Mouse (Mus musculus): ENCODE results near the gene Fmo2. TPM values are rescaled to one million over a fixed set of nuclear protein-coding genes. Genes with fewer than 3 reads are reported as not detected.

The Fmo2 gene
- total RNA-seq (2021): 1 to 10 TPM; 4.1 to 9.1 TPM

DNA sequence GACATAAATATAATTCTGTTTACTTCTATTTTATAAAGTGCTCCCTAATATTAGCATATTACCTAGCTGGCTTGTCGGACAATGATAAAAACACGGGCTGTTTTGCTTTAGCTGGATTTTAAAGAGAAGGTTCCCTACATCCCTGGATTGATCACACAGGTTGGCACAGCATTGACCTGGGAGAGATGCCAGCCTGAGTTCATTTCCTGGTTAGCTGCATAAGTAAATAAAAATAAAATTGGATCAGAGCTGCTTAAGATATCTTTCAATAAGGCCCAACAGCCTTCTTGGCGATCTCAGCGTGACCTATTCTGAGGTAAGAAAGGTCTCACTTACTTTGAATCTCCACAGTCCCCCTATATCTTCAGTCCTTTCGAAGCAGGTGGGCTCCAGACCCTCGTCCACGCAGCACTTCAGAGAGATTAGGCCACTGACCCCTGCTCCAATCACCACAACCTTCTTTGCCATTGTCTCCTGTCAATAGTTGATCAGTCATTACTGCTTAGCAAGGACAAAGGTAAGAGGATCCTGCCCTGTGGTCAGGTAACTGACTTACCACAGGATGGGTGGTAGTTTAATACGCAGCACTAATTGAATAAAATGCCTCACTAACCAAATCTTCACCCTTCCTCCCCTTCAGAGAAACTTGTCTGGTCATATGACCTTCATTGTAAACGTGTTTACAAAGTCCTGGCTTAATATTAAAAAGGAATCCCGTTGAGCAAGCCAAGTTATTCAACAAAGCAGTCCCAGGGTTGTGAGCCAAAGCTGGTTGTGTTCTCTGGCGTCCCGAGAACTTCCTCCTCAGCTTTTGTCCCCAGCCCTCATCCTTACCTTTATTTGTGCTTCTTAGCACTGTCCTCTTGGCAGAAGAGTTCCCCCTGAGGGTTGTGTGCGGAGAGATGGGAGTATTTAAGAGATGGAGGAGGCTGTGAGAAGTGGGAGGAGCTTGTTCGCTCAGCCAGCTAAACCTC is at the start of gene Fmo2:
Gene Fmo2 (minus strand): TSS at position 889 of the 974 bp plus-strand sequence.
- peak; percentile 28 to 34 for DNase-seq

DNA sequence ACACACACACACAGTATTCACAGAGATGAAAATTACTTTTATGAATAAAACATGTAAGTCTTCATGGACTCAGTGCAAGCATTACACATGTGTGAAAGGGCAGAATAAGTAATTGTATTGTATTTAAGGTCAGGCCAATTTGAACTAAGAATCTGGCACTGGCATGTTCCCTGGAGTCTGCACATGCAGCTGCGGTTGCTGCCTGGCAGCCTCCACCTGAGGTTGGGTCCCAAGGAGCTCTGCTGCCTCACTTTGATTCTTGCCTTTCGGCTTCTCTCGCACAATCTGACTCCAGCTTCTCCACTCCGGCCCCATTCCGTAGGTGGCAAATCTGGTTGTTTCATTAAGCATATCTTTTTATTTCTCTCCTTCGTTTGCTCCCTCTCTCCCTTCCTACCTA is 49.4 kb upstream of the Fmo2 start:
- DNase-seq: no peak
- intact Hi-C loops (cut with DNase I): no loop called here

More for the DNA sequence above, at the start of gene Fmo2:
- intact Hi-C loops (cut with DNase I): loop anchor here (5.0 kb wide), 1 partner anchor 159 kb away; no protein-coding TSS in a partner anchor

DNA sequence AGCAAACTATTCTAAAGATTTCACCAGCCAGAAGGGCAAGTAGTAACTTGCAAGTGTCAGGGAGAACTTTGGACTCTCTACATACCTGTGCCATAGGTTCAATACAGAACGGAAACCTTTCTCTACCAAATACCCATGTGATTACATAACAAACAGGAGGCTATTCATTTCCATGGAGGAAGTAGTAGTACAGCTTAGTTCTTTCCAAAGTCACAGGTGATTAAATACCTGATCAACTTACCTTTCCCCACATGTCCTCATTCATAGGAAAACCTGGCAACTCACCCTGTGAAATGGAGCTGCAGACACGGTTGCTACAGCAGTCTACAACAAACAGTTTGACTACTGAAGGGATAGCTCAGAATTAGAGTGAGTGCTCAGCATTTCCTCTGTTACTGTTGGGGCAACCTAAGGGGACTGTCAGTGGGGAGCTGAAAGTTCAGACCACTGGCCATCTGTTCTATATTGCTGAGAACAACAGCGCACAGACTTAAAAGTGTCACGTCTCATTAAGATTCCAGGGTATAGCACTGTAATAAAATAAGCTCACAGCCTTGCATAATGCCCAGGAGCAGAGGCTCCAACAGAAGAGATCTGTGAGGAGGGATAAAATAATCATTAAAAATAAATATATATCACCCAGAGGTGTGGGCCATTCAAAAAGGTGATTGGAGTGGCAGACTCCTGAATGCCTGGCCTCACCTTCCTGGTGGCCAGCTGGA is 48.5 kb upstream of the Fmo2 start:
- intact Hi-C loops (cut with DNase I): no loop called here
- no peak for DNase-seq

DNA sequence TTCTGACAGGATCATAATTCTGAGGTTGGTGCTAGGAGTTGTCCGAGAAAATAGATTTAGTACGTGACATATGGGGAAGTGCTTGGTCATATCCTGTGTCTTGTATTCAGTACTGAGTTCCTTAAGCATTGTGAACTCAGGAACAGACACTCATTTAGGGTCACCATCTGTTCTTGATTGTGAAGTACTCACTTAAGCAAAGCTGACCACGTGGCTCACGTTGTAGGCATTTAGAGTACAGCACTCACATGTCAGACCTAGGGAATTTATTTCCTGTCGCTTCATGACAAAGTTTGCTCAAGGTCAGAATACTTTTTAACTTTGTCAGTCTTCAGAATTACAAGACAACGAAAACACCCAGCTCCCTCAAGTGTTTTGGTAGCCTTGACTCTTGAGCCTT is 45.2 kb upstream of the Fmo2 start:
- DNase-seq: no peak
- intact Hi-C loops (cut with DNase I): no loop called here

DNA sequence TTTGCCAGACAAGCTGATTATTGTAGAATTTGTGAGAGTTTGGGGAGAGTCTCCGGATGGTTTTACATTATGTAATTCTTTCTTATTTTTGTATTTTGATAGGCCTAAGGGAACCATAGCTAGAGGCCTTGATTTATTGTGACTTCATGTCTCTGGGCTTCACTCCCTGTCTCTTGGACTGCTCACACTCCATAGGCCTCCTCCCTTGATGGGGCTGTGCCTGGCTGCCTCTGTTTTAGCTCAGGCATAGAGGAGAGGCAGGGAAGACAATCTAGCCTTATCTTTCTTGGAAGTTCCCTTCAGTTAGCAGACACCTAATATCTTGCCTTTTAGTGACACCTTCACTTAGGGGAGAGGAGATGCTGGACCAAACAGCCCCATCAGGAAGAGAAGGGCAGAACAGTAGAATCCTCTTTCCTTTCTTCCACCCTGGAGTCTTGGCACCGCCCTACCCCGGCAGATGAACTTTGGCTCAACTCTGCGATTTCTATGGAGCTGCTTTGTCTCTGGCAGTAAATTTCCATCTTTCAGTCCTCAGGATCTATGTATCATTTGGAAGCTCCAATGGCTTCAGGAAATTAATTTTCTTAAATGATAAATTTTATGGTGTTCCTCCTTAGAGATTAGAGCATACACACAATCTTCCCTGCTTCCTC is 40.3 kb upstream of the Fmo2 start:
- DNase-seq: peak; percentile 30 to 47
- intact Hi-C loops (cut with DNase I): no loop called here

DNA sequence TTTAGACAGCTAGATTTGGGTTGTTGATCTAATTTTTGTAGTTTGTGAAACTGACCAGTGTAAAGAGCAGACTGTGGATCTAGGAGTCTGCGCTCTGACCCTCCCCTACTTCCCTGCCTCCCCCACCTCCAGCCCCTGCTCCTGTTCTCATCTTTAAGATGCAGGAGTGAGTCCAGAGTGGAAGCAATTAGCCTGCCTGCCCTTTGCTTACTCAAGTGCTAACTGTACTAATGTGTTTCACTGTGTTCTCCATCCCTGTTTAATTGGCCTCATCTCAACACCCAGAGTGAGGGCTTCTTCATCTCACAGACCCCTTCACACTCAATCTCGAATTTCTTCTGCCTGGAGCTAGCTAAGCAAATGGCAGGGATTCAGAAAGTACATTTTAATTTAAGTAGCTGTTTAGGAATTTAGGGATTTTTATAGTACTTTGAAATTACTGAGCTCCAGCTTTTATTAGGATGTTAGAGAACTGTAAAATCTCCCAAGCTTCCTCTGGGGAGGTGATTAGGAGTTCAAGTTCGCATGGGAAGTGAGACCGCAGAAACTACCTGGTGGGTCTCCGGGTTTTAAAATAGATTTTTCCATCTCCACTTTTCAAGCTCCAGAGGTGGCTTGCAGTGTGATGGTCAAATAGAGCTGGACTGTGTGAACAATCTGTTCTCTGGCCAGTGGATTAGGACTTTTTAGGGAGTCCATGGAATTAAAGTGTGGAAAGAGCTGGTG is 39.6 kb upstream of the Fmo2 start:
- peak in 1 of 2 experiments; percentile 18 for DNase-seq
- intact Hi-C loops (cut with DNase I): no loop called here

DNA sequence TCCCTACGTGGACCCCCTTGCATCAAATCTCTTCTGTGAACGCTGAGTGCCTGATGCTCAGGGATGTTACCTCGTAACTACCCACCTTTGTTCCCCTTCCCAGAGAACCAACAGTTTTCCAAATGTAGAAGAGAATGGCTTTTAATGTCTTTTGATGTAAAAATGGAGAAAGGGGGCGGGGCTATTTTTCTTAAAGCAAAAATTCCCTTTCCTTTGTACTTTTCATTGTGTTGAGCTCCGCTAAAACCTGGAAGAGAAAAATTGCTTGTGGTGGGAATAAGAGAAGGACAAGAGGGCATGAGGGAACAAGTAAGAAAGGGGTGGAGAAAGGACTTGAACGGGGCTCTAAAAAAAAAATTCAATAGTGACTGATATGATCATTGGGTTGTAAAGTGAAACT is 38.9 kb upstream of the Fmo2 start, which contains the start of gene Fmo6:
Gene Fmo6 (minus strand): TSS at position 101 of the 400 bp plus-strand sequence.
- intact Hi-C loops (cut with DNase I): no loop called here
- no peak for DNase-seq

DNA sequence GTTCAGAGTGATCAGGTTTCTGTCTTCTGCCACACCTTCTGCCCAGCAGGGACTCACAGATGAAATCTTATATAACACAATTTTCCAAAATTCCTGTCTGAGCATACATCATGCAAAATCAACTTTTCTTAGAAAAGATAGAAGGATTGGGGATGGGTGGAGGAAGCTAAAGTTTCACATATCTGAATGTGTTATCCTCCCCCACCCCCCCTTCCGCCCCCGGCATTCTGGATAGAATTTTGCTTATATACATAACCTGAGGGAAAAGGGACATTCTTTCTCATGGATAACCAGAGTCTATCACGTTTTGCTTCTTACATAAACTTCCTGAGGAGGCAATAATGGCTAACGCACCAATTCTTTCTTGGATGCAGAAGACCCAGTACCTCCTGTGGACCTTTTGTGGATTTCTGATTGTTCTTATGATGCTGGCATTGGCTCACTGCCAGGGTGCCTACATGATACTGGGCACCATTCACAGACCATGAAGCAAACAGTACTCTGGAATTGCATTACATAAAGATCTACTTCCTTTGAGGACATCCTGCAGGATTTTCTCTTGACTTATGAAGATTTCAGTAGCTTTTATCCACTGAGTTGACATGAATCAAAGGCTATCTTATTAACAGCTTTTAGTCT is 36.0 kb upstream of the Fmo2 start:
- intact Hi-C loops (cut with DNase I): no loop called here
- no peak for DNase-seq

DNA sequence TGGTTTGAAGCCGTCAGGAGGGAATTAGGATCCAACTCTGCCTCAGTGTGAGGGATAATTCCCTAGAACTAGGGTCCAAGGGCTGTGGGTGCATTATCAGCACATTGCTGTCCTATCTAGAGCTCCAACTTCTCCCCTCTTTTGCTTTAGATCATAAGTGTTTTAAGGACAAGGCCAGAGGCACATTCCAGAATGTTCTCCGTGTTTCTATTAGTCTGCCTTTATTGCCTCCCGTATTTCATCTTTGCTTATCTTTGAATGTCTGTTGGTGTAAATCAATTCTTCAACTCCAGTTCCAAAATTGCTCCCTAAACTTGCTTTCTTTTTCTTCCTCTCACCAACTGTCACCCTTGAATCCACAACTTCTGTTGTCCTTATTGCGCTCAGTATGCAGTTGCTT is 33.9 kb upstream of the Fmo2 start:
- no peak for DNase-seq
- intact Hi-C loops (cut with DNase I): no loop called here

DNA sequence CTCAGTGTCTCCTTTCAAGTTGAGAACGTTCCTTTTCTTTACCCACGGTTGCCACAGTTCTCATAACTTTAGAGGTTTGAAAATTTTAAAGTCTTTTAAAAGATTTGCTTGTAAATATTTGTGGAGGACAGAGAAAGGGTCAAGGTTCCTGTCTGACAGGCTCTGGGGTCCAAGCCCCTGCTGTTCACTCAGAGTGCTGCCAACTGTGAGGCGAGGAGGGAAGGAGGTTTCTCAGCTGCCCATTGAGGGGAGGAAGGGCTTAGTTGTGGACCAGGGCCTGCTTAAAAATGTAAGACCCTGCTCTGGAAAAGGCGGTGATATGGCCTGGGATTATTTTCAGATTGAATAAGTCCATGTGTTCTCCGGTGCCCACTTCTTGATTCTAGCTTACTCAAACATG is 33.4 kb upstream of the Fmo2 start:
- intact Hi-C loops (cut with DNase I): no loop called here
- no peak for DNase-seq

DNA sequence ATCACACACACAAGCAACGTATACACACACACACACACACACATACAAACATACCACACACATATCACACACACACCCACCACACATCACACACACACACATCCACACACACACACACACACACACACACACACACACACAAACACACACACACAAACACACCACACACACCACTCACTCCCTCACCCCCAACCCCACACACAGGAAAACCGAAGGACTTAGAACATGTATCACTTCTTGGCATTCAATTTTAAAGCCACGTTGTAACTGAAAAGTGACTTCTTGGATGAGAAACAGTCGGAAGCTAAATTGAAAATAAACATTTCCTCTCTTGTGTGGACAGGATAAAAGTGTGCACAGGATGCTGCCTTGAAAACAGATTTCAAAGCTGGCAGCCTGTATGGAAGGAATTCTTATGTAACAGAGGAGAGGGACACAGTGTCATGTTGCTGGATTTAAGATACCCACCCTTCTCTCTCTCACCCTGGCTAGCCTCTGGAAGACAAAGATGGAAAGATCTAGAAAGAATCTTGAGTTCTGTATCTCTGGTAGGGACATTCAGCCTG is 32.9 kb upstream of the Fmo2 start:
- intact Hi-C loops (cut with DNase I): no loop called here
- DNase-seq: peak in 1 of 2 experiments; percentile 35

DNA sequence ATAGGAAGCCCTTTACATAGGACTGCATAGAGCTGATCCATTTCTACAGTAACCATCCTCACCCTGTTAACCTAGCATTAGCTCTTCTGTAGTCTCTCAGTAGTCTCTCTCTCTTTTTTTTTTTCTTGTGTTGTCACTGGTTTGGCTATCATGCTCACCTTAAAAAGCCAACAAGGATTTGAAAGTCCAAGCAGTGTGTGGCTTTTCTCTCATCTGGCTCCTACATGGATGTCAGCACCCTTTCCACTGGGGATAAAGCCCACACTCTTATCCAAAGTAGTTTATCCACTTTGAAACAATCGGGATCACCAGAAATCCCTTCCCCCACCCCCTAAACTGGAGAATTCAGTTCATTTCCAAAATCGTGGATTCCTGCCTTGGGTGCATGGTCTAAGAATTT is 32.1 kb upstream of the Fmo2 start:
- intact Hi-C loops (cut with DNase I): no loop called here
- DNase-seq: peak; percentile 18 to 21

DNA sequence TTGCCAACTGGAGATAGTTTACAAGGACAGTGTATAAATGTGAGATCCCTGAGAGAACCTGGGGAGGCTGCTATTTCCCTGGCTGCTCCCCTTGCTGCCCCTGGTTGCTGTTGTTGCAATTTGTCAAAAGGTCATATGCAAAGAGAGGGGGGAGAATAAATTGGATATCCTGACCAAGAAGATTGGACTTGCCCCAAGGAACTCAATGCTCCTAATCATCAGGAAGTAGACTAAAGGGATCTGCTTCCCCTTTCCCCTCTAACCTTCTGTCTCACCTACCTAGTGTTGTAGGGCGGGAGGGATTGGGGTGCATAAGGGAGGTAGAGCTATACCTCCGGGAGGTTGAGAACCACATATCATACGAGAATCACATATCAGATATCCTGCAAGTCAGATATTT is 30.6 kb upstream of the Fmo2 start:
- DNase-seq: no peak

DNA sequence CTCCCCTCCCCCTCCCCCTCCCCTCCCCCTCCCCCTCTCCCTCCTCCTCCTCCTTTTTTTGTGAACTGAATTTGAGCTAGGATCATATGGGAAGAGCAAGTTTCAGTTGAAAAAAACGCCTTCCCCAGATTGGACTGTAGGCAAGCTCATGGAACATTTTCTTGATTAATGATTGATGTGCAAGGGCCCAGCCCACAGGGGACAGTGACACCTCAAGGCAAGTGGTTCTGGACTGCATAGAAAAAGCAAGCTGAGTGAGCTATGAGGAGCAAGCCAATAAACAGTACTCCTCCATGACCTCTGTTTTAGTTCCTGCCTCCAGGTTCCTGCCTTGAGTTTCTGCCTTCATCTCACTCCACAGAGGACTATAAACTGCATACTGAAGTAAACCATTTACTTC is 26.6 kb upstream of the Fmo2 start:
- no peak for DNase-seq
- intact Hi-C loops (cut with DNase I): no loop called here

More for the DNA sequence above, 30.6 kb upstream of the Fmo2 start:
- intact Hi-C loops (cut with DNase I): no loop called here

DNA sequence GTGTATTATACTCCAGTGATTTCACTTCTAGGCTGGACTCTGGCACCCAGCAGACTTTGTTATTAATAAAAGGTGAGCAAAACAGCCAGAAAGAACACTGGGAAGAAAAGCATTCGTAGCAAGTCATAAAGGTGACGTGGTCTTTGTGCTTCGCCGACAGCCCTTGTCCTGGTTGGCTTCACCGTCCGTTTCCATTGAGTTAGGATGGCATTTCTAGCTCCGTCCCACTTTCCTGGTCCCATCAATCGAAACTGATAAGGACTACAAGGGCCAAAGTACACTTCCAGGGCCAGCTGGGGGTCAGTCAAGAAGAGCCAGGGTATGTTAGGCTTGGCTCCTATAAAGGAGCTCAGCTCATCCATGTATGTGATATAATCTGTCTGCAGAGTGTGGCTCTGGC is 18.1 kb upstream of the Fmo2 start:
- no peak for DNase-seq
- intact Hi-C loops (cut with DNase I): no loop called here

DNA sequence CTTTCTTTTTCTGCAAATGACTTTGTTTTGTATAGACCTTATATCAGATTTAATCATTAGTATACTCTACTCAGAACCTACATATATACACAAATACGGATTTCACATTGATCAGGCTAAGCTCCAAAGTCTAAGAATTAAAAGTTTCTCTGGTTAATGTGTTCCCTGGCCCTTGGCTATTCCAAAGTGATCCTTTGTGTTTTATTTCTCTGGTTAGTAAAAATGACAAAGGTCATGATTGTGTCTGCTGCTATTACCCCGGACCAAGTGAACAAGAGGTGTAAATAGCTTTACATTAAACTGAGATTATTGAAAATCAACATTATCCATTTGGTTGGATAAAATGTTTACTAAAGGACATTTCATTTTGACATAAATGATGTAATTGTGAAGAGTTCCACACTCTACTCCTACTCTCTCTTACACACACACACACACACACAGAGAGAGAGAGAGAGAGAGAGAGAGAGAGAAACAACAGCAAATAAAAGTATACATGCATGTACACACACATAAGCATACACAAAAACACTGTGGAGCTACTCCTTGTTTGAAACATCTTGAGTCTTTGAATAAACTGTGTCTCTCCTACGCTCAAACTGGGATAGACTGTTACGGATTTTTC is 16.5 kb upstream of the Fmo2 start:
- no peak for DNase-seq
- intact Hi-C loops (cut with DNase I): no loop called here

DNA sequence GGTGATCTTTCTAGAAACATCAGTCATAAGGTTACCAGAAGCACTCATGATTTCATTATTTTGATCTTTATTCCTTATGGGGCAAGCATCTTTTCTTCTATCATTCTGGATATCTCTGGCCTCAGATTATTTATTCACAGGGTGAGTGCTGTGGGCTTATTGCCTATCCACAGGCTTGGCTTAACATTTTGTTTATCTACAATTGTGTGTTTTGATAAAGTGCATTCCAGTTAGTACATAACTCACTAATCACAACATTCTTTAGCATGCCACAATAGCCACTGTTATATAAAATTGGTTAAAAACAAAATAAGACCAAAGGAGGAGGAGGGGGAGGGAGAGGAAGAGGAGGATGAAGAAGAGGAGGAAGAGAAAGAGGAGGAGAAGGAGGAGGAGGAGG is 13.6 kb upstream of the Fmo2 start:
- no peak for DNase-seq
- intact Hi-C loops (cut with DNase I): no loop called here

DNA sequence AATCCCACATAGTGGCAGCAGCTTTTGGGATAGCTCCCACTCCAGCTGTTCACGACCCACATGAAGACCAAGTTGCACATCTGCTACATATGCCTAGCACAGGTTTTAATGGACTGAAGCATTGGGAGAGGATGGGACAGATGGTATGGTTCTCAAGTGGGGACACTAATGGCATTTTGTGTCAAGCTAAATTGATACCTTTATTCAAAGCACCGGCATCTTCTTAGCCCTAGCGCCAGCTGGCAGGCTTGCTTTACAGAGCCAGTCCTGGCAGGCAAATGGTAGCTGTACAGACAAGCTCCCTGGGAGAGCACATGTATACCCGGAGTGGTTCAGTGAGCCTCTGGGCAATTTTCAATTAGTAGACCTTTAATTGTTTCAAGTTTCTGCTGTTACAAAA is 3.4 kb upstream of the Fmo2 start:
- intact Hi-C loops (cut with DNase I): no loop called here
- DNase-seq: no peak

DNA sequence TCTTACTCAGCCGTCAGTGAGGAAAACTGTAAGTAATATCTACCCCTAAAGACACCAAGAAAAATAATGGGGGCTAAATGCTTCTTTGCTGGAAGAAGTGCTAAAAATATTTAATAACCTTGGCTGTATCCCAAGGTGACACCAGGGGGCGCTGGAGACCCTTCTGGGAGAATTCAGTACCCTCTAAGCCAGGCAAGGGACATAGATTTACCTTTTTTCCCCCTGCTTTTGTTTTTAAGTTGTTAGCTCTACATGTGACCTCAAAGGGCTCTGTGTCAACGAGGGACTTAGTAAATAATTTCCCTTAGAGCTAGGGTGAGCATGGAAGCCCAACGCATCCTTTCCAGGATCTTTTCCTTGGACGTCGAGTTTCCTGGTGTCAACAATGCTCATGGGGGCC is 2.6 kb downstream of the Fmo2 start:
- intact Hi-C loops (cut with DNase I): loop anchor here (1.0 to 5.0 kb wide), 2 partner anchors 161 to 174 kb away; no protein-coding TSS in a partner anchor
- DNase-seq: peak; percentile 71 to 84

Measured in heart, postnatal 10 days (tissue).